Mouse (Mus musculus): ENCODE results near the gene Snw1. TPM values are rescaled to one million over a fixed set of nuclear protein-coding genes. Genes with fewer than 3 reads are reported as not detected.
"Not testable (repeated sequence)": the region's sequence is repeated elsewhere in the genome, so short reads cannot be mapped to it uniquely, and the experiment has no call there.

Snw1 gene
- polyA plus RNA-seq (2011; ENCODE audit: insufficient read depth, insufficient read length, low read depth, missing spikeins), result 95.4 and 105 TPM in 2 replicates

GRCm38 (mm10) chr12:87471964-87472786 is at the start of gene Snw1:
Gene Snw1, minus strand, starts transcription at chr12:87472274.
- no peak within 1 kb of the TSS for H3K27ac ChIP-seq (ENCODE audit: insufficient read depth, low read length)

GRCm38 (mm10) chr12:87519616-87520015 is 47.5 kb upstream of the Snw1 start:
- not testable (repeated sequence) for H3K4me1 ChIP-seq (ENCODE audit: control insufficient read depth, insufficient read depth, low read length); H3K27ac ChIP-seq (ENCODE audit: insufficient read depth, low read length); H3K36me3 ChIP-seq (ENCODE audit: control insufficient read depth, insufficient read depth, low read length, poor library complexity, severe bottlenecking); H3K9me3 ChIP-seq (replicated peaks; ENCODE audit: control insufficient read depth, insufficient read depth, low read length, poor library complexity, severe bottlenecking); H3K9ac ChIP-seq (ENCODE audit: low read depth, poor library complexity, severe bottlenecking); H3K27me3 ChIP-seq (ENCODE audit: control insufficient read depth, insufficient read depth, low read length, poor library complexity, severe bottlenecking); H3K4me3 ChIP-seq (ENCODE audit: low read depth, low read length)

More at GRCm38 (mm10) chr12:87471964-87472786, at the start of gene Snw1:
- Histone ChIP-seq H3K4me1 (ENCODE audit: control insufficient read depth, insufficient read depth, low read length) (peaks cover under 1% of the 10 kb centered on the region), H3K4me3 (ENCODE audit: low read depth, low read length) (peak within 1 kb of the TSS; percentile 93), H3K36me3 (ENCODE audit: control insufficient read depth, insufficient read depth, low read length, poor library complexity, severe bottlenecking) (peaks cover 21% of the 10 kb centered on the region), H3K27me3 (ENCODE audit: control insufficient read depth, insufficient read depth, low read length, poor library complexity, severe bottlenecking) (no peaks in the 10 kb centered on the region), H3K9ac (ENCODE audit: low read depth, poor library complexity, severe bottlenecking) (peak within 1 kb of the TSS; percentile 93), H3K9me3 (replicated peaks; ENCODE audit: control insufficient read depth, insufficient read depth, low read length, poor library complexity, severe bottlenecking) (no peaks in the 10 kb centered on the region)
- TF ChIP-seq EP300 (IDR thresholded peaks at IDR 0.05; ENCODE audit: insufficient read depth, low read depth, low read length), result 0 out of 2 replicates have a peak, but pooled peaks have one; percentile 15
- no peak for TF ChIP-seq CTCF (IDR thresholded peaks at IDR 0.05; ENCODE audit: low read depth, low read length)
- peak; percentile 69 for TF ChIP-seq POLR2A (IDR thresholded peaks at IDR 0.05; ENCODE audit: insufficient read depth, low read length)

GRCm38 (mm10) chr12:87514016-87514415 is 41.9 kb upstream of the Snw1 start, which contains the start of gene Gm8300:
Gene Gm8300, plus strand, starts transcription at chr12:87514316.
- not testable (repeated sequence) for H3K9ac ChIP-seq (ENCODE audit: low read depth, poor library complexity, severe bottlenecking); H3K4me3 ChIP-seq (ENCODE audit: low read depth, low read length); H3K9me3 ChIP-seq (replicated peaks; ENCODE audit: control insufficient read depth, insufficient read depth, low read length, poor library complexity, severe bottlenecking)

GRCm38 (mm10) chr12:87494421-87494820 is 22.3 kb upstream of the Snw1 start, which contains the start of gene Gm5788:
Gene Gm5788, plus strand, starts transcription at chr12:87494721.
- H3K27ac ChIP-seq (ENCODE audit: insufficient read depth, low read length); H3K36me3 ChIP-seq (ENCODE audit: control insufficient read depth, insufficient read depth, low read length, poor library complexity, severe bottlenecking); H3K27me3 ChIP-seq (ENCODE audit: control insufficient read depth, insufficient read depth, low read length, poor library complexity, severe bottlenecking); H3K4me3 ChIP-seq (ENCODE audit: low read depth, low read length); H3K9me3 ChIP-seq (replicated peaks; ENCODE audit: control insufficient read depth, insufficient read depth, low read length, poor library complexity, severe bottlenecking); H3K4me1 ChIP-seq (ENCODE audit: control insufficient read depth, insufficient read depth, low read length); H3K9ac ChIP-seq (ENCODE audit: low read depth, poor library complexity, severe bottlenecking): not testable (repeated sequence)

More at GRCm38 (mm10) chr12:87514016-87514415, 41.9 kb upstream of the Snw1 start, which contains the start of gene Gm8300:
- H3K4me1 ChIP-seq (ENCODE audit: control insufficient read depth, insufficient read depth, low read length); H3K27me3 ChIP-seq (ENCODE audit: control insufficient read depth, insufficient read depth, low read length, poor library complexity, severe bottlenecking); H3K27ac ChIP-seq (ENCODE audit: insufficient read depth, low read length); H3K36me3 ChIP-seq (ENCODE audit: control insufficient read depth, insufficient read depth, low read length, poor library complexity, severe bottlenecking): not testable (repeated sequence)

GRCm38 (mm10) chr12:87488683-87489082 is 16.6 kb upstream of the Snw1 start:
- not testable (repeated sequence) for H3K27me3 ChIP-seq (ENCODE audit: control insufficient read depth, insufficient read depth, low read length, poor library complexity, severe bottlenecking); H3K4me3 ChIP-seq (ENCODE audit: low read depth, low read length); H3K9me3 ChIP-seq (replicated peaks; ENCODE audit: control insufficient read depth, insufficient read depth, low read length, poor library complexity, severe bottlenecking); H3K36me3 ChIP-seq (ENCODE audit: control insufficient read depth, insufficient read depth, low read length, poor library complexity, severe bottlenecking); H3K9ac ChIP-seq (ENCODE audit: low read depth, poor library complexity, severe bottlenecking); H3K4me1 ChIP-seq (ENCODE audit: control insufficient read depth, insufficient read depth, low read length); H3K27ac ChIP-seq (ENCODE audit: insufficient read depth, low read length)

- not testable (repeated sequence) for H3K9me3 ChIP-seq (replicated peaks; ENCODE audit: control insufficient read depth, insufficient read depth, low read length, poor library complexity, severe bottlenecking); H3K9ac ChIP-seq (ENCODE audit: low read depth, poor library complexity, severe bottlenecking)
These were observed 10.4 kb upstream of the Snw1 start for GRCm38 (mm10) chr12:87482482-87482881.

More at GRCm38 (mm10) chr12:87482482-87482881, 10.4 kb upstream of the Snw1 start:
- H3K4me3 ChIP-seq (ENCODE audit: low read depth, low read length); H3K4me1 ChIP-seq (ENCODE audit: control insufficient read depth, insufficient read depth, low read length); H3K36me3 ChIP-seq (ENCODE audit: control insufficient read depth, insufficient read depth, low read length, poor library complexity, severe bottlenecking); H3K27me3 ChIP-seq (ENCODE audit: control insufficient read depth, insufficient read depth, low read length, poor library complexity, severe bottlenecking); H3K27ac ChIP-seq (ENCODE audit: insufficient read depth, low read length): not testable (repeated sequence)

Measured in ES-Bruce4 (cell line).